Mouse (Mus musculus): ENCODE measurements around the gene Ift22.
"Not testable (repeated sequence)": the region's sequence is repeated elsewhere in the genome, so short reads cannot be mapped to it uniquely, and the experiment has no call there.

The Ift22 gene

DNA sequence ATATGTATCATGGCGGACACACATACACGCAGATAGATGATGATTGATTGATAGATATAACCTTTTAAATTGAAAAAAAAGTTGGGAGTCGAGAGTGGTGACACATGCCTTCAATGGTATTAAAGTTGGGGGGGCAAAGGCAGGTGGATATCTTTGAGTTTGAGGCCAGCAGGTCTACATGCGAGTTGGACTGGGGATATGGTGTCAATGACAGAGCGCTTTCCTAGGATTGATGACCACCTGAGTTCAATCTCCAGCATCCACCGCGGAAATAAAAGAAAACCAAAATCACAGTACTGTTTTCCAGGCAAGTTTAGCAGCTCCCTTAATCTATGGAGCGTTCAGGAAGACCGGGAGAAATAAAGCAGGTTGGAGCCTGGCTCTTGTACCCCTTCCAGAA lies 363 bp upstream of the Ift22 start:
- no peak for DNase-seq

- no peak for DNase-seq
Measured at GRCm38 (mm10) chr5:136914183-136914582, 6.2 kb downstream of the Ift22 start.

- DNase-seq, result no peak
Measured at GRCm38 (mm10) chr5:136917613-136918242, 9.8 kb downstream of the Ift22 start.

- peak; percentile 83 to 88 for DNase-seq
Measured at GRCm38 (mm10) chr5:136918655-136919472, 10.9 kb downstream of the Ift22 start.

- peak; percentile 22 to 29 for DNase-seq
Measured at GRCm38 (mm10) chr5:136919546-136920301, 11.8 kb downstream of the Ift22 start.

GRCm38 (mm10) chr5:136922830-136923229 lies 14.9 kb downstream of the Ift22 start:
- no peak for DNase-seq

DNA sequence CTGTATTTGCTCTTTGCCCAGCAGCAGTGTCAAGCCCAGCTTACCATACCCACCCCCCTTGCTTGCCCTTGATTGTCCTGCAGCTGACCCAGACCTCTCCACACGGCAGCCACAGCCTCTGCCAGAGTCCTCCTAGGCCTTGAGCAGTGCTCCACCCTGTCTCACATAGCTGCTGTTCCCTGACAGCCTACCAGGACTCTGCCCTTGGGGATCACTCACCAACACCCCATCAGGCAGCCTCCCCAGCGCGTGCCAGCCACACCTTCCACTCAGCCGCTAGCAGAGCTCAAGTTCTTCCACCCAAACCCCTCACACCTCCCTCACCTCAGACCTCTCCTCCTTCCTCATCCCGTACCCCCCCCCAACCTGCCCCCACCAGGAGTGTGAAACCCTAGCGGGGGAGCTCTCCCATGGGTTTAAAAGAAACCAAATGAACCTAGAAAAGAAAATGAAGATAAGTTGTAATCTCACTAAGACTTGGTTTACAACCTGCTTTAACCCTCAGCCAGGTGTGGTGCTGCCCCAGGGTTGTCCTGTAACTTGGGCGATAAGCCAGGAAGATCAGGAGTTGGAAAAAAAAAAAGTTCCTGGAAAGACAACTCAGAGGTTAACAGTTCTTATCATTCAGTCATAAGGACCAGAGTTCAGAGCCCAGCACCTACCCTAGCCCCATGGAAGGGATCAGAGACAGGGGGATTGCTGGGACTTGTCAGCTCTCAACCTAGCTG lies 16.0 kb downstream of the Ift22 start:
- no peak for DNase-seq

DNA sequence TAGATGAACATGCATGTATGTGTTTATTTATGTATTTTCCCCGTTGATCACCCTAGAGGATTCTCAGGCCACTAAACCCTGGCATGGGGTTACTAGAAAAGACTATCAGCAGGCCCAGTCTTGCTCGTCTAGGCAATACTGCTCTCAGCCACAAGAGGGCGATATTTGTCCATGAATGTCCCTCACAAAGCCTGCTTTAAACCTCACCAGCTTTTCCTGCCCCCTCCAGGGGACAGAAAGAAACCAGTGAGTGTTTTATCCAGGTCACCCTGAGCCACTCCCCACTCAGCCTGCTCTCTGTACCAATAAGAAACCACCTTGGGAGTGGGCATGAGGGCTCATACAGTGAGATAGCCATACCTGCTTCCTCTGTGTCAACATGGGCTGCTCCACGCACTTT lies 21.1 kb downstream of the Ift22 start:
- peak; percentile 91 to 94 for DNase-seq

DNA sequence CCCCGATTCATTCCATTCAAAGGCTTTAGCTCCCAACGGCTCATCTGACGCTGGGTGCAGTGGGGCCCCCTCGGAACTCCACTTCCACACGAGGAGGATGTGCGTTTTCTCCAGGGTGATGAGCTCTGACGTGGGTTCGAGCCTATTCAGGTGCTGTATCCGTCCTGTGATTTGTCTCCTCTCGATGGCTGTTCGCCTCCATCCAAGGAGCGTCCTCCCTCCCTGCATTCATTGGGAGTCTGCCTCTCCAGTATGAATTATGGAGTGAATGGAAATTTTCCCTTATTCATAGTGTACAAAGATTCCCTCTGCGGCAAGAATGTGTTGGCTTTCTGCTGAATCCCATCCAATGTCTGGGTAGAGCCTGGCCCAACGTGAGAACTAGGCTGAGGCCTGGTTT lies 23.9 kb downstream of the Ift22 start:
- no peak for DNase-seq

GRCm38 (mm10) chr5:136932956-136933355 lies 25.0 kb downstream of the Ift22 start:
- no peak for DNase-seq

DNA sequence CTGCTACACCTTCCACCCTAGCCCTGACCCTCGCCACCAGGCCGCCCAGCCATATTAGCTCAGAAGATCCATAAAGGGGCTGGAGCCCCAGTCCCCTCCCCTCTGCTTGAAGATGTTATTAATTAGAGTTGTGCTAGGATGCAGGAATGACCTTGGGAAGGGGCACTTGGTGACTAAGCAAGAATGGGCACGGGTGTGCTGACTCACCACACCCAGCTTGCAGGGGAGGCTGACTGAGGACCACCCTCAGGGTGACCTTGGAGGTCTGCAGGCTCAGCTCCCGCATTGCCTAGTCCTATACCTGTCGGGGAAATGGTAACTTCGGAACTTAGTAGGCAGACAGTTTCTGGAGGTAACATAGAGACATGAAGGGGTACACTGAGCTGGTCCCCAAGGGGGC lies 26.0 kb downstream of the Ift22 start:
- no peak for DNase-seq

GRCm38 (mm10) chr5:136935905-136936695 lies 28.1 kb downstream of the Ift22 start:
- peak in 1 of 2 experiments; percentile 26 for DNase-seq

- DNase-seq, result no peak
Measured at GRCm38 (mm10) chr5:136936750-136937149, 28.8 kb downstream of the Ift22 start.

DNA sequence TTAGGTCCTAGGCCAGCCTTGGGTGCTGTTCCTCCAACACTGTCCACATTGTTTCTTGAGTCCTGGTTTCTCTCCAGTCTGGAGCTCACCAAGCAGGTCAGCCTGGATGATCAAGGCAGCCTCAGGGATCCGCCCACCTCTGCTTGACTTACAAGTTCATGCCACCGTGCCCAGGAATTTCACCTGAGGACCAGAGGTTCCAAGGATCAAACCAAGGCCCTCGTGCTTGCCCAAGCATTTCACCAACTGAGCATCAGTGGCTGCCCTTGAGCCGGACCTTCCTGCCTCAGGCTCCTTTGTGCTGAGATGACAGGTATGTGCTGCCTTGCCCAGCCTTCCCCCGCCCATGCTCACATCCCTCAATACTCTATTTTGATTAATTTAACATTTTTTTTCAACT lies 29.7 kb downstream of the Ift22 start:
- no peak for DNase-seq

DNA sequence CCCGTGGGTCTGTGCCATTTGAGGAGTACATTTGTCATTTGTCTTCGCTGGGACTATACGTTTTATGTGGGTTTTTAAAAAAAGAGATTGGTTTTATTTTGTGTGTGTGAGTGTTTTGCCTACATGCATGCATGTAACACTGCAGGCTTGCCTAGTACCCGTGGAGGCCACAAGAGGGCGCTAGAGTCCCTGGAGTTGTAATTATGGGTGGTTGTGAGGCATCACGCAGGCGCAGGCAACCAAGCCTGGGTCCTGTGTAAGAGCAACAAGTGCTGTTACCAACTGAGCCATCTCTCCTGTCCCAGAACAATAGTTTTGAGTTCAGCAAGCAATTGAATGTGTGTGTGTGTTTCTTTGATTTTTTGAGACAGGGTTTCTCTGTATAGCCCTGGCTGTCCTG lies 31.3 kb downstream of the Ift22 start:
- peak in 1 of 2 experiments; percentile 38 for DNase-seq

- not testable (repeated sequence) for DNase-seq
Measured at GRCm38 (mm10) chr5:136940029-136940428, 32.1 kb downstream of the Ift22 start.

DNA sequence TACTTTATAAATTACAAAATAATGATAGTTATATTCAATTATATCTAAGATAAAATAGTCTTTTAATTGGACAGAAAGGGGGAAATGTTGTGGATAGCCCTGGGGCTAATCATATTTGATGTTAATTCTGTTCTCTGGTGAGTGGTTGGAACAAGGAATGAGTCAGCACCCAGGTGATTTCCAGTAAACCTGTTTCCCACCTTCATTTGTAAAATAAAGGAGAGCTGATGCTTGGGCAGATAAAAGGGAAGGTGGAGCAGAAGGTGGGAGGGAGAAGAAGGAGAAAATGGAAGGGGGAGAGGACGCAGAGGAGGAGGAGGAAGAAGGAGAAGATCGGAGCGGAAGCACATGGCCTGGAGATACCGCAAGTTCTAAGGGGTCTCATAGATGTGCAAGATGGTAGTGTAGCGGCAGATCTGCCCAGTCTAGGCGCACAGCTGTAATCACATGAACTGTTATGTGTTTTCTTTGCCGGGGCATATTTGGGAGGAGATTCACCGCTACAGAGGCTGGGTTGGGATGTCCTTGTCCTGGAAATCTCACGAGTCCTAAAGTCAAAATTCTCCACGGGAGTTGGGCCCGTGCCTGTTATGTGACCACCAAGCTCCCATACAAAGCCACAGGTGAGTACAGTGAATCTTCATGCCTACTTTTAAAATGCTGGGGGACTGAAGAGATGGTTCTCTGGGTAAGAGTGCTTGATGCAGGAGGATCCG lies 33.1 kb downstream of the Ift22 start:
- DNase-seq, result no peak

DNA sequence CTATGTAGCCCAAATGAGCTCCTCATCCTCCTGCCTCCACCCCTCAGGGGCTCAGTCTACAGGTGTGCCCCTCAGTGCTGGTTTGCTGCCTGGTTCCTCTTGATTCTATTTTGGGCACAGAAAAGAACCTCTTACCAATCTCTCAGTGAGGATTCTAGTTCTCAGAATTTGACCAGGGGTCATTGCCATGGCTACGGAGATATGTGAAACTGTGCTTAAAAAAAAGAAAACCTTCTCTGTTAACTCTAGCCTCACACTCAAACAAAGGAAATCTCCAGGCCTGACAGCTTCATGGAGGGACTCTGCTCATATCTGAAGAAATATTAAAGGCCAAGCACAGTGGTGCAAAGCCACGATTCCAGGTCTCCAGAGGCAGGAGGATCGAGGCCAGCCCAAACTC lies 34.8 kb downstream of the Ift22 start:
- DNase-seq, result no peak

DNA sequence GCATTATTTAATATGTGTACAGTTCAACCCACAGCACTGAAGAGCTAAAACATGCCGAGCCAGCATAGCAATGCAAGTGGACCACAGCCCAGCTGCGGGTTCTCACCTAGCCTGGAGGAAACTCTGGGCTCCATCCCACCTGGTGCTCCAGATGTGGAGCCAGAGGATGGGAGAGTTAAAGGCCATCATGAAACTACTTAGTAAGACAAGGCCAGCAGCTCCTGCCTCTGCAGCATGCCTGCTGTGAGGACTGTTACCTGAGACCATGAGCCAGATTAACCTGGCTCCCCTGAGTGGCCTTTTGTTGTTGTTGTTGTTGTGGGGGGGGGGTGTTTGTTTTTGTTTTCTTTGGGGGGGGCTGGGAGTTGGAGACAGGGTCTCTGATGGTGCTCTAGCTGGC lies 35.4 kb downstream of the Ift22 start:
- DNase-seq, result no peak

DNA sequence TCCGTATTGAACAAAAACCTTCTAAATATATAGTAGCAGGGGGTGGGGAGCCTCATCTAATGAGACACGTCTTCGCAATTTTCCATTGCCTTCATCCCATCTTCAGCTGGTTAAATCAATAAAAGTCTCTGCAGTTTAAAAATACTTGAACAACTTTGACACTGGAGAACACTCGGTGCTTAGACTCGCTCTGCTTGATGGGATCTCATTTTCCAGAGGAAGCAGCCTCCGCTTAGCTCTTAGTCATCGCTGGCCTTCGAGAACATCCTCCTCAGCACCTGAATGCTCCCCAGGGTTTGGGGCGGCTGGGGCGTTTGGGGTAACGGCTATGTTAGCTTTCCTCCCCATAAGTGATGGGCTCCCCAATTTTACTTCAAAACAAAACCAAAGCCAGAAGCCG lies 37.1 kb downstream of the Ift22 start:
- DNase-seq, result no peak

DNA sequence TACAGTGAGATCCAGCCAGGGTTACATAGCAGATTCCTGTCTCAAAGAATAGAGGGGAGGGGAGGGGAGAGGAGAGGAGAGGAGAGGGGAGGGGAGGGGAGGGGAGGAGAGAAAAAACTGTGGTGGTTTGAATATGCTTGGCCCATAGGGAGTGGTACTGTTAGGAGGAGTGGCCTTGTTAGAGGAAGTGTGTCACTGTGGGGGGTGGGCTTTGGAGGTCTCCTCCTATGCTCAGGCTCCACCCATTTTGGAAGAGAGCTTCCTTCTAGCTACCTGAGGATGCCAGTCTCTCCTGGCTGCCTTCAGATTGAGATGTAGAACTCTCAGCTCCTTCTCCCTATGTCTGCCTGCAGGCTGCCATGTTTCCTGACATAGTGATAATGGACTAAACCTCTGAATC lies 39.9 kb downstream of the Ift22 start:
- DNase-seq, result no peak

Data from cerebellum, postnatal 14 days (tissue).